Mouse (Mus musculus): Measurements from ENCODE around the gene Bnip3.

DNA sequence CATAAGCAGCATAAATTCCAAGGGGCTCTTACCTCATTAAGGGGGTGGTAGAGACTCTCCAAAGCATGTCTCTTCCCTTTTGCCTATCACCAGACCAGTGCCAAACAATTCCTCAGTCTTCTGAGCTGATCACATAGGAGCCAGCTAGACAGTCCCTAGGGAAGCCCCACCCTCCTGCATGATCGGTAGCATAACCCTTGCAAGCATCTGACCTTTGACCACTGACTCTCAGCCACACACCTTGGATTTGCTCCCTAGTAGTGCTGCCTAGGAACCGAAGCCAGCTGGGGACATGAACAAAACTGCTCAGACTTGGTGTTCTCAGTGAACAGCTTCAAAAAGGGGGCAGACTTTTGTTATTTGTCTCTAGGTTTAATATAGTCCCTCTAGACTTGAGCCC is 11.2 kb downstream of the Bnip3 start:
- TF ChIP-seq CTCF (IDR thresholded peaks at IDR 0.05; ENCODE audit: extremely low read depth, insufficient read depth, insufficient read length, insufficient replicate concordance) (no peak), POLR2A (IDR thresholded peaks at IDR 0.05; ENCODE audit: low read depth, low read length) (no peak)
